Mouse (Mus musculus): ENCODE data around the gene Defb22. TPM values are rescaled to one million over a fixed set of nuclear protein-coding genes. Genes with fewer than 3 reads are reported as not detected.

Gene Defb22
- total RNA-seq, 2 experiments from 2014 or later: not detected

- Histone ChIP-seq H3K4me3 (no peak overlapping the region), H3K27ac (no peak overlapping the region)
- TF ChIP-seq CTCF (IDR thresholded peaks at IDR 0.05): peak; percentile 83
- intact Hi-C loops (cut with DNase I): no loop called here
- DNase-seq: no peak
Observed at GRCm38 (mm10) chr2:152470973-152471372, 19.0 kb downstream of the Defb22 start.

- TF ChIP-seq CTCF (IDR thresholded peaks at IDR 0.05): peak; percentile 11; the same call in 1 of the 2 replicates
- no peak within 1 kb of the TSS for H3K4me3 ChIP-seq
- H3K27ac ChIP-seq: no peak within 1 kb of the TSS
- no peak for DNase-seq
- intact Hi-C loops (cut with DNase I): no loop called here
Observed at GRCm38 (mm10) chr2:152464570-152465150, 25.3 kb downstream of the Defb22 start, which contains the start of gene Defb23. Gene Defb23, minus strand, starts transcription at chr2:152464620.

GRCm38 (mm10) chr2:152459241-152459640 is 30.7 kb downstream of the Defb22 start:
- intact Hi-C loops (cut with DNase I): no loop called here
- no peak for DNase-seq
- H3K4me3 ChIP-seq: no peak overlapping the region
- no peak for TF ChIP-seq CTCF (IDR thresholded peaks at IDR 0.05)
- H3K27ac ChIP-seq: no peak overlapping the region

DNA sequence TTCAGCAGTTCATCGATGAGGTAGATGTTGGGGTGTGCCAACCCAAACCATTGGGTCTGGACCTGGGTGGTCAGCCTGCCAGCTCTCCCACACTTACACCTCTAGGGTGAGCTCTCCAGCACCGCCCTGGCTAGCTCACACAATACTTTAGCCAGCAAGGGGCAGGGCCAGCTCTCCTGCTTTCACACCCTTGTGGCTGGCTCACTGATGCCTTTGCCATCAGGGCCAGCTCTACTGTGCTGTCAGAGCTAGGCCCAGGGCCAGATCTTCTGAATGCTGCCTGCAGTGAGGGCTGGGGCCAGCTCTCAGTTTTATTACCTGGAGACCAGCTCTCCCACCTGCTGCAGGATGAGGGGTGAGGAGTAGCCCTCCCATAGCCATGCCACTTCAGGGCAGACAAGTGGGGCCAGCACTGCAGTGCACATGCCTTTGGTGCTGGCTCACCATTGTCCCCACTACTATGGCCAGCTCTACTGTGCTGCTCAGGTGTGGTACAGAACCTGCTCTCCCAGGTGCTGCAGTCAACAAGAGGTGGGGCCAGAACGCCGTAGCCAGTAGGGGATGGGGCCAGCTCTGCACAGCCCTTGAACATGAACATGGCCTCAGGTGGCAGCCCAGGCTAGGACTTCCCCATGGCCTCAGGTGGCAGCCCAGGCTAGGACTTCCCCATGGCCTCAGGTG is 37.7 kb downstream of the Defb22 start:
- intact Hi-C loops (cut with DNase I): no loop called here
- Histone ChIP-seq H3K4me3 (no peak overlapping the region), H3K27ac (no peak overlapping the region)
- DNase-seq: peak; percentile 64
- no peak for TF ChIP-seq CTCF (IDR thresholded peaks at IDR 0.05)

DNA sequence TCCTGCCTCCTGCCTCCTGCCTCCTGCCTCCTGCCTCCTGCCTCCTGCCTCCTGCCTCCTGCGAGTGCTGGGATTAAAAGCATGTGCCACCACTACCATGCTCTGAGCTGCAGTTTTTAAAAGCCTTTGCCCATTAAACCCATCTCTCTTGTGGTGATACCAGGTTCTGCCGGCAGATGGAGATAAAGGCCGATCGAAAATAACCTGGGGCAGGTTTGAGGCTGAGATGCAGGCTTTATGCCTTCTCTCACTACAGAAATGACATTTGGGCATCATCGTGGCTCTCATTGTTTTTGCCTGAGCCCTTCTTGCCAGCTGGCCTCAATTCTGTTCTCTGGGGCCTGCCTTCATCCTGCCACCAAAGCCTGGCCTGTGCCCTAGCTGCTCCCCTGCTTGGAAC is 39.7 kb downstream of the Defb22 start:
- intact Hi-C loops (cut with DNase I): loop anchor here (2.0 kb wide), 1 partner anchor 95 kb away; no protein-coding TSS in a partner anchor
- peak; percentile 64 for TF ChIP-seq CTCF (IDR thresholded peaks at IDR 0.05)
- Histone ChIP-seq H3K4me3 (no peak overlapping the region), H3K27ac (no peak overlapping the region)
- peak; percentile 49 for DNase-seq

GRCm38 (mm10) chr2:152447461-152447860 is 42.5 kb downstream of the Defb22 start:
- H3K4me3 ChIP-seq: no peak overlapping the region
- no peak for TF ChIP-seq CTCF (IDR thresholded peaks at IDR 0.05)
- no peak overlapping the region for H3K27ac ChIP-seq
- DNase-seq: no peak
- intact Hi-C loops (cut with DNase I): no loop called here

GRCm38 (mm10) chr2:152446642-152447041 is 43.3 kb downstream of the Defb22 start:
- Histone ChIP-seq H3K4me3 (no peak overlapping the region), H3K27ac (no peak overlapping the region)
- DNase-seq: no peak
- TF ChIP-seq CTCF (IDR thresholded peaks at IDR 0.05): no peak
- intact Hi-C loops (cut with DNase I): no loop called here

DNA sequence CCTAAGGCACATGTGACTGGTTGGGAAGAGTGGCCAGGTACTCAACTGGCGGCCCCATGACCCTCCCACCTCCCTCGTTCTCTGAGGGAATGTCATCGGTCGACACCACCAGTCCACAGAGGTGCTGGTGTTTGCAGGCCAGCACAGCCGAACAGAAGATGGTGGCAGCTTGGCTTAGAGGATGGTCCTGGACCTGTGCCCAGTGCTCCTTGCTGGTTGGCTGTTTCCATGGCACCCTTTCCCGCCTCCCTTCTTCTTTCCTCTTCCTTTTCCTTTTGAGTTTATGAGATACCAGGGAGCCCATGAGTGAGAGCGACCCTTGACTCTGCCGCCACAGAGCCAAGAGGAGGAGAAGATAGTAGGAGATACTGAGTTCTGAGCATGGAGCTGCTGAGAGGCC is 46.7 kb downstream of the Defb22 start:
- DNase-seq: no peak
- TF ChIP-seq CTCF (IDR thresholded peaks at IDR 0.05): no peak
- Histone ChIP-seq H3K27ac (no peak overlapping the region), H3K4me3 (no peak overlapping the region)
- intact Hi-C loops (cut with DNase I): no loop called here

GRCm38 (mm10) chr2:152442322-152442721 is 47.6 kb downstream of the Defb22 start:
- H3K4me3 ChIP-seq: no peak overlapping the region
- no peak overlapping the region for H3K27ac ChIP-seq
- DNase-seq: no peak
- no peak for TF ChIP-seq CTCF (IDR thresholded peaks at IDR 0.05)
- intact Hi-C loops (cut with DNase I): no loop called here

DNA sequence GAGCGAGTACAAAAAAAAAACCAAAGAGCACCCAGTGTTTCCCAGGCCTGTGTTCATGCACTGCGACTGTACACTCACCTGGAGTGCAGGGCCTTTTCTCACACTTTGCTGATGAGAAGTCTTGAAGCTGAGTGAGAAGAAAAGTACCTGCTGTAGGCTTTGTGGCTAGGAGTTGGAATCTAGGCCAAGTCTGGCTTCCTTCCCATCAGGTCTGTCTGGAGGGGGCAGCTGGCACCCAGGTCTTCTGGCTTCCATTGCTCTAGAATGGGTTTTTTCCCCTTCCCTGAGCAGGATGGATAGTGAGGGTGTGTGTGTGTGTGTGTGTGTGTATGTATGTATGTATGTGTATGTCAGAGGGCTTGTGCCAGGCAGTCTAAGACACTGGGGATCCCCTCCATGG is 50.1 kb downstream of the Defb22 start:
- intact Hi-C loops (cut with DNase I): no loop called here
- no peak overlapping the region for H3K4me3 ChIP-seq
- DNase-seq: no peak
- H3K27ac ChIP-seq: no peak overlapping the region
- no peak for TF ChIP-seq CTCF (IDR thresholded peaks at IDR 0.05)

- no peak for TF ChIP-seq CTCF (IDR thresholded peaks at IDR 0.05)
Observed at GRCm38 (mm10) chr2:152438963-152439362, 51.0 kb downstream of the Defb22 start.

GRCm38 (mm10) chr2:152436983-152437860 is 52.7 kb downstream of the Defb22 start:
- H3K4me3 ChIP-seq: peak overlapping the region; percentile 65
- intact Hi-C loops (cut with DNase I): loop anchor here (1.0 kb wide), 1 partner anchor 44 kb away; no protein-coding TSS in a partner anchor
- H3K27ac ChIP-seq: no peak overlapping the region; the same call in 1 of the 2 replicates

More at GRCm38 (mm10) chr2:152438963-152439362, 51.0 kb downstream of the Defb22 start:
- no peak for DNase-seq
- intact Hi-C loops (cut with DNase I): no loop called here
- Histone ChIP-seq H3K4me3 (no peak overlapping the region), H3K27ac (no peak overlapping the region)

More at GRCm38 (mm10) chr2:152436983-152437860, 52.7 kb downstream of the Defb22 start:
- DNase-seq: peak; percentile 84
- no peak; the same call in 1 of the 2 replicates for TF ChIP-seq CTCF (IDR thresholded peaks at IDR 0.05)

Measured in gastrocnemius, adult 2 months (tissue).